Mouse (Mus musculus) embryo, embryonic 11 days (tissue): ENCODE results near the gene Cdyl.

Experiments
- DNase-seq: peaks from one replicate; pipeline ENCODE4 v3.0.0-alpha.2; 2015

Gene Cdyl

GRCm38 (mm10) chr13:35765817-35766216 is 106.2 kb downstream of the Cdyl start:
- peak; percentile 47 for DNase-seq

- no peak for DNase-seq
Observed at GRCm38 (mm10) chr13:35769673-35770072, 110.0 kb downstream of the Cdyl start.

GRCm38 (mm10) chr13:35770421-35770820 is 110.8 kb downstream of the Cdyl start:
- no peak for DNase-seq

GRCm38 (mm10) chr13:35771968-35772382 is 112.3 kb downstream of the Cdyl start:
- DNase-seq, result peak; percentile 24

GRCm38 (mm10) chr13:35773763-35774162 is 114.1 kb downstream of the Cdyl start:
- DNase-seq, result peak; percentile 17

GRCm38 (mm10) chr13:35776123-35776522 is 116.5 kb downstream of the Cdyl start:
- no peak for DNase-seq

- no peak for DNase-seq
Observed at GRCm38 (mm10) chr13:35780714-35781113, 121.1 kb downstream of the Cdyl start.

- no peak for DNase-seq
Observed at GRCm38 (mm10) chr13:35781755-35782154, 122.1 kb downstream of the Cdyl start.

- DNase-seq, result peak; percentile 63
Observed at GRCm38 (mm10) chr13:35782949-35783348, 123.3 kb downstream of the Cdyl start.

- no peak for DNase-seq
Observed at GRCm38 (mm10) chr13:35783576-35783975, 123.9 kb downstream of the Cdyl start.

GRCm38 (mm10) chr13:35784281-35784680 is 124.6 kb downstream of the Cdyl start:
- no peak for DNase-seq

GRCm38 (mm10) chr13:35785330-35785939 is 125.8 kb downstream of the Cdyl start:
- DNase-seq, result no peak

- DNase-seq, result no peak
Observed at GRCm38 (mm10) chr13:35786726-35787399, 127.2 kb downstream of the Cdyl start.

- DNase-seq, result no peak
Observed at GRCm38 (mm10) chr13:35789577-35789976, 129.9 kb downstream of the Cdyl start.

- no peak for DNase-seq
Observed at GRCm38 (mm10) chr13:35790431-35790830, 130.8 kb downstream of the Cdyl start.

- DNase-seq, result no peak
Observed at GRCm38 (mm10) chr13:35794309-35794708, 134.7 kb downstream of the Cdyl start.

- DNase-seq, result no peak
Observed at GRCm38 (mm10) chr13:35794774-35795173, 135.1 kb downstream of the Cdyl start.

- DNase-seq, result no peak
Observed at GRCm38 (mm10) chr13:35795887-35796286, 136.3 kb downstream of the Cdyl start.

GRCm38 (mm10) chr13:35796352-35796751 is 136.7 kb downstream of the Cdyl start:
- DNase-seq, result no peak

- no peak for DNase-seq
Observed at GRCm38 (mm10) chr13:35797811-35798522, 138.3 kb downstream of the Cdyl start.

- DNase-seq, result peak; percentile 56
Observed at GRCm38 (mm10) chr13:35798645-35799044, 139.0 kb downstream of the Cdyl start.

GRCm38 (mm10) chr13:35800270-35800669 is 140.6 kb downstream of the Cdyl start:
- no peak for DNase-seq

- DNase-seq, result peak; percentile 57
Observed at GRCm38 (mm10) chr13:35805727-35806126, 146.1 kb downstream of the Cdyl start.

- DNase-seq, result no peak
Observed at GRCm38 (mm10) chr13:35806165-35806564, 146.5 kb downstream of the Cdyl start.
